Mouse (Mus musculus) embryonic stem cell, embryonic (primary cell): ENCODE data around the gene Gm20388.

Experiments used
- CTCF ChIA-PET, 4 experiments: fragments of 300-600 bp in 2 of 4; fragments of 350-600 bp in 2 of 4; sonication (Branson Sonifier 250); formaldehyde crosslinking; loops; one replicate each; lab custom pipeline; 2022; ENCODE audit warnings: inconsistent platforms in 2 of 4; lab: Charles Lee
- POLR2A ChIA-PET, 4 experiments: fragments of 300-600 bp in 2 of 4; fragments of 350-600 bp in 2 of 4; sonication (Branson Sonifier 250); formaldehyde crosslinking; loops; one replicate each; lab custom pipeline; 2022; ENCODE audit warnings: antibody characterized with exemption in 4 of 4, inconsistent platforms in 1 of 4; lab: Charles Lee

Gene Gm20388

DNA sequence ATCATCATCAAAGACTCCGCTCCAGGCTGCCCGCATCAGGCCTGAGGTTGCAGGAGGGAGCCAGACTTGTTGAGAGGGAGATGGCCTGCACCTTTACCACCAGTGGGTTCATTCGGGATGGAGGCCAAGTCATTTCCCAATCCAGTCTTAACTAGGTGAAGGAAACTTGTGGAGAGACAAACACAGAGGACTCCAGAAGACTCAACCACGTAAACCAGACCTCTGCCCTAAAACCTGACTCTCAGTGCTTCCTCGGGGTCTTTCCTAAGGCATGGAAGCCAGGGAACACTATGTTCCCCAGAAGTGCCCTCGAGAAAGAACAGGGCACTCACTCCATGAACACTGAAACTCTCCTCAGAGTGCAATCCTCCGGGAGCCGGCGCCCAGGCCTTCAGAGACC lies 1994.4 kb downstream of the Gm20388 start:
- CTCF ChIA-PET, result interaction anchor here in 2 of 4 experiments (0.6 to 2.9 kb wide), 3 partner anchors 21 to 54 kb away, joined by 3 to 16 read pairs (median 12); no protein-coding TSS in a partner anchor
- POLR2A ChIA-PET, result interaction anchor here (0.7 to 79.2 kb wide), 11 partner anchors 8 to 112 kb away, joined by 3 to 3941 read pairs (median 28); partner anchors contain the start of genes Car5a (in 1 of the 4) and Slc7a5 (in 1 of the 4)

DNA sequence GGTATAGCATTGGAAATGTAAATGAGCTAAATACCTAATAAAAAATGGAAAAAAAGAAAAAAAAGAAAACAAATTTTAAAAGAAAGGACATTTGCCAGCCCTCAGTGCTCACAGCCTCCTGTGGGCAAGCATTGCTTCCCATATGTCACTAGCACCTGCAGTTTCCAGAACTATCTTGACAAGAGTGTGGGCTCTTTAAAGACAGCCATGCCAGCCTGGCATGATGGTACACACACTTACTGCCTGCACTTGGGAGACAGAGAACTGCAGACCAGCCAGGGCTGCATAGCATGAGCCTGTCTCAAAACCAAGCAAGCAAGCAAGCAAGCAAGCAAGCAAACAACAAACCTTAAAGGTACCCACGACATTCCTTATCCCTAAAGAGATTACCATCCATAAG lies 1994.8 kb downstream of the Gm20388 start:
- CTCF ChIA-PET, result no interaction called here
- POLR2A ChIA-PET, result interaction anchor here in 3 of 4 experiments (0.7 to 79.2 kb wide), 10 partner anchors 9 to 113 kb away, joined by 3 to 3941 read pairs (median 44); partner anchors contain the start of genes Car5a (in 1 of the 3) and Slc7a5 (in 1 of the 3)

GRCm38 (mm10) chr8:121905864-121906263 lies 1995.2 kb downstream of the Gm20388 start:
- POLR2A ChIA-PET, result interaction anchor here (0.6 to 79.2 kb wide), 19 partner anchors 8 to 188 kb away, joined by 3 to 3941 read pairs (median 6); partner anchors contain the start of genes Car5a (in 1 of the 4) and Slc7a5 (in 1 of the 4)
- CTCF ChIA-PET, result interaction anchor here in 1 of 4 experiments (1.0 kb wide), 1 partner anchor 7 kb away, joined by 3 read pairs; no protein-coding TSS in a partner anchor

DNA sequence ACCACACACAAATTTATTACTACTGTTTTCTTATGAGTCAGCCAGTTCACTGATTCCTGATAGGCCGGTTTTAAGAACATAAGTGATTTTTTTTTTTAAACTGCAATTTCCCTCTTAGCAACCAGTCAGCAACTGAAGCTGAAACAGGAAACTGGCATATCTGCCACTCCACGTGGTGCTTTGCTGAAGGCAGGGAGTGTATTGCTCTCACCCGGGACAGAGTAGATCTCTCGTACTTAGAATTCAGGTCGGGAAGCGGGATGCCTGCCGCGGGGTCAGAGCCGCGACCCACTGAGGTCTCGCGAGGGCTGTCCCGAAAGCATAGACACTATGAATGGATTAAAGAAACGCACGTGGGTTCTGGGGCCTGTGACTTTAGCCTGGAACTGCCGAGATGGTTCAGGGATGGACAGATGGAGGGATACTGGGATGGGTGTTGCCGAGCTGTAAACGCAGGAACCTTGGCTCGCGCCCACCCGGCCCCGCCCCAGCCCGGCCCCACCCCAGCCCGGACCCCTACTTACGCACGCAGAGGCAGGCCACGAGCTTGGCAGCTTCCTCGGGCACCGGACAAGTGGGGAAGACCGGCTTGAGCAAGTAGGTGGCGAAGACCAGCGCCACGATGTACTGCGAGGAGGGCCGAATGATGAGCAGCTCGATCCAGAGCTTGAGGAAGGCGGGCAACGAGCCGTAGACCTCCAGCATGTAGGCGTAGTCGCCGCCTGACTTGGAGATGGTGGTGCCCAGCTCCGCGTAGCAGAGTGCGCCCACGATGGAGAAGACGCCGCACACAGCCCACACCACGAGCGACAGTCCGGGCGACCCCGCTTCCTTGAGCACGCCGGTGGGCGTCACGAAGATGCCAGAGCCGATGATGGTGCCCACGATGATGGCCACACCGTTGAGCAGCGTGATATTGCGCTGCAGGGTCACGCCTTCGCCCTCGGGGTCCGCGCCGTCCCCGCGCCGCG lies 1996.2 kb downstream of the Gm20388 start:
- POLR2A ChIA-PET, result interaction anchor here (0.6 to 79.2 kb wide), 48 partner anchors 9 to 617 kb away, joined by 3 to 3941 read pairs (median 5); partner anchors contain the start of genes Banp (in 1 of the 4), Car5a (in 1 of the 4), Map1lc3b (in 1 of the 4) and Slc7a5 (in 1 of the 4)
- CTCF ChIA-PET, result interaction anchor here (0.6 to 5.6 kb wide), 12 partner anchors 8 to 57 kb away, joined by 3 to 151 read pairs (median 4); no protein-coding TSS in a partner anchor

GRCm38 (mm10) chr8:121907587-121908248 lies 1997.1 kb downstream of the Gm20388 start, which contains the start of gene Slc7a5:
Gene Slc7a5 (minus strand): TSS chr8:121907694.
- POLR2A ChIA-PET, result interaction anchor here (0.6 to 79.2 kb wide), 50 partner anchors 9 to 616 kb away, joined by 3 to 3941 read pairs (median 5); partner anchors contain the start of genes Banp (in 1 of the 4), Car5a (in 1 of the 4), Map1lc3b (in 1 of the 4) and Slc7a5 (in 1 of the 4)
- CTCF ChIA-PET, result interaction anchor here (0.6 to 5.6 kb wide), 25 partner anchors 9 to 1387 kb away, joined by 3 to 151 read pairs (median 6); no protein-coding TSS in a partner anchor

DNA sequence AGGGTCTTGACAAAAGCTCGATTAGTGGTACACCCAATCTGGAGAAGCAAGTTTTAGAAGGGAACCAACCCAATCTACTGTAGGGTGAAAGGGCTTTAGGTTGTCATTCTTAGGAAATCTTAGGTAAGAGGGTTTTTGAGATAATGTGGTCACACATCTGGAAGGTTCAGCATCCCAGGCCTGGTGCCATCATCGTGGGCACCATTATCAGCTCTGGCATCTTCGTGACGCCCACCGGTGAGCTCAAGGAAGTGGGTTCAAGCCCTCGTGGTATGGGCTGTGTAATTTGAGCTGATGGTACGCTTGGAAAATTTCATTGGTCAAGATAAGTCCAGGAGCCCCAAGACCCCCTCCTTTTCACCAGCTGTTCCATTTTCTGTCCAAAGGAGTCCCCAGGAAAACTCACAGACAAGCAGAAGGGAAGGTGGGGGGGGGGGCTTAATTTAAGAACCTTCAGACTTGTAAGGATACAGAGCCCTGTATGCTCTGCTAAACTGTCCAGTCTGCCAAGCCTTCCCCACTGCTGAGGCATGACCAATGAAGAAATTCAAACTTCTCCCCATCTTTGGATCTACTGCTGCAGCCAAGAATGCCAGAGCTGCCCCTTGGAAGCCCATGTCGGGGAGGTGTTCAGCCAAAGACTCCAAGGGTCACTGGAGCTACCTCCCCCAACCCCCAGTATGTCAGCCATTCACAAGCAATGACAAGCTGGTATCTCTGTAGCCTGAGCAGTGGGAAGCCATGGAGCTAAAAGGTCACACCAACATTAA lies 1997.9 kb downstream of the Gm20388 start:
- CTCF ChIA-PET, result interaction anchor here (0.6 to 5.6 kb wide), 42 partner anchors 9 to 1388 kb away, joined by 3 to 151 read pairs (median 6); no protein-coding TSS in a partner anchor
- POLR2A ChIA-PET, result interaction anchor here (0.6 to 79.2 kb wide), 40 partner anchors 8 to 534 kb away, joined by 3 to 3941 read pairs (median 6); partner anchors contain the start of genes Banp (in 1 of the 4), Car5a (in 1 of the 4), Klhdc4 (in 1 of the 4) and Mvd (in 1 of the 4)

DNA sequence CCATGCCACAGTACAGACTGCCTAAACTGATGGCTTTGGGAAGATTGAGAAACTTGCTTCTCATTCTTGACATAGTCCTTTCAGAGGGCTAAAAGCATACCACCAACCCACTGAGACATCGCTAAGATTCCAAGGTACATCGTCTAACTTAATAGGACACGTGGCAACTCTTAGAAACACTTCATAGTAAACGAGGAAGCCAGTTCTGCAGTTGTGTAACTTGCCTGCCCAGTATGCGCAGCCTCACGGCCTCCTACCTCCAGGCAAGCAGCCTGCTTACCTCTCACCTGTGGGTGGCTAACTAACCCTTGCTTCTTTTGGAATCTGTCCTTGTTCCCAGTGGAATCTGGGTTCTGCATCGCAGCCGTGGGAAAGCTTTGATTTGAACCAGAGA lies 1998.5 kb downstream of the Gm20388 start:
- POLR2A ChIA-PET, result interaction anchor here (0.6 to 79.2 kb wide), 33 partner anchors 9 to 534 kb away, joined by 3 to 3941 read pairs (median 7); partner anchors contain the start of genes Banp (in 1 of the 4), Car5a (in 1 of the 4), Klhdc4 (in 1 of the 4) and Mvd (in 1 of the 4)
- CTCF ChIA-PET, result interaction anchor here (0.7 to 5.6 kb wide), 58 partner anchors 9 to 360 kb away, joined by 3 to 151 read pairs (median 6); partner anchors contain the start of genes Car5a (in 1 of the 4) and Klhdc4 (in 1 of the 4)

- ChIA-PET CTCF (interaction anchor here (0.5 to 5.6 kb wide), 86 partner anchors 9 to 1373 kb away, joined by 3 to 151 read pairs (median 6); partner anchors contain the start of genes Car5a (in 1 of the 4), Klhdc4 (in 1 of the 4) and Snai3 (in 1 of the 4)), POLR2A (interaction anchor here (0.6 to 79.2 kb wide), 43 partner anchors 9 to 537 kb away, joined by 3 to 3941 read pairs (median 6); partner anchors contain the start of genes Car5a (in 1 of the 4), Klhdc4 (in 1 of the 4) and Slc7a5 (in 1 of the 4))
These were observed 1999.0 kb downstream of the Gm20388 start for GRCm38 (mm10) chr8:121909663-121910062.

DNA sequence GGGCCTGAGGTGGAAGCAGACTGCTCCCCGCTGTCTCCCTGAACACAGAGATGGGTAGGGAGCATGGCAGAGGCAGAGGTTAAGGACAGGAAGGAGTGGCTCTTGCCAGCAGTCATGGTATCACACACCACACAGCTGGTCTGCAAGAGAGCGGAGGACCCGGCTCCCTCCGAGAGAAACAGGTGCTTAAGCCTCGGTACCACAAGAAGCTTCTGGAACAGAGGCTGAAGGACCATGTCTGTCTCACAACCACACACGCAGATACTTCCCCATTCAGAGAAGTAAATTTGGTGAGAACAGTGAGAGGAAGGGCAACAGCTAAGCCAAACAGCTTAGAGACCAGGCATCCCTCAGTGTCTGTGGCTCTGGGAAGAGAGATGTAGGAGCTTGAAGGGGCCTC lies 2000.8 kb downstream of the Gm20388 start:
- ChIA-PET CTCF (interaction anchor here (0.7 to 5.6 kb wide), 11 partner anchors 14 to 160 kb away, joined by 3 to 151 read pairs (median 3); no protein-coding TSS in a partner anchor), POLR2A (interaction anchor here in 3 of 4 experiments (0.5 to 79.2 kb wide), 10 partner anchors 10 to 61 kb away, joined by 3 to 3941 read pairs (median 8); partner anchors contain the start of genes Car5a (in 1 of the 3) and Slc7a5 (in 1 of the 3))

GRCm38 (mm10) chr8:121911987-121912386 lies 2001.3 kb downstream of the Gm20388 start:
- ChIA-PET CTCF (interaction anchor here (0.6 to 5.6 kb wide), 10 partner anchors 23 to 1440 kb away, joined by 3 to 151 read pairs (median 3); no protein-coding TSS in a partner anchor), POLR2A (interaction anchor here in 3 of 4 experiments (0.9 to 79.2 kb wide), 8 partner anchors 10 to 61 kb away, joined by 3 to 3941 read pairs (median 38); partner anchors contain the start of genes Car5a (in 1 of the 3) and Slc7a5 (in 1 of the 3))

GRCm38 (mm10) chr8:121912831-121913230 lies 2002.2 kb downstream of the Gm20388 start:
- POLR2A ChIA-PET, result interaction anchor here in 3 of 4 experiments (0.5 to 79.2 kb wide), 7 partner anchors 11 to 788 kb away, joined by 3 to 3941 read pairs (median 10); partner anchors contain the start of gene Slc7a5 (in 1 of the 3)

DNA sequence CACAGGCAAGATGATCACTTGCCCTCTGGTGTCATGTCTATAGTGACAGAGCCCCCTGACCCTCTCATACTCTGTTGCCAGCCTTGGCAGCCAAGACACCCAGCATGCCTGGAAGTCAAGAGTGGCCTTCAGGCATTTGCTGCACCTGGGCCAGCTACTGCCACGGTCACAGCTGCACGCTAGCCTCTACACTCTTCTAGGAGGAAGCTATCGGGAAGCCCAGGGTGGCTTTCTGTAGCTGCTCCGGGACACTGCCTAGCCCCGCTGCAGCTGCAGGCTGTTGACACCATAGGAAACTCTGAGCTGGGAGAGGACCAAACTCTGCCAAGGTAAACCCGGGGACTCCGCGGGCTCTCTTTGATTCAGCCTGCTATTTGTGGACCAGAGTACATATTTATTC lies 2002.7 kb downstream of the Gm20388 start:
- POLR2A ChIA-PET, result interaction anchor here in 3 of 4 experiments (0.6 to 79.2 kb wide), 6 partner anchors 10 to 52 kb away, joined by 3 to 3941 read pairs (median 5); partner anchors contain the start of gene Slc7a5 (in 1 of the 3)
- CTCF ChIA-PET, result interaction anchor here in 3 of 4 experiments (1.0 to 1.8 kb wide), 3 partner anchors 12 to 64 kb away, joined by 4 to 7 read pairs (median 4); no protein-coding TSS in a partner anchor

More at GRCm38 (mm10) chr8:121912831-121913230, 2002.2 kb downstream of the Gm20388 start:
- CTCF ChIA-PET, result interaction anchor here (0.6 to 1.8 kb wide), 4 partner anchors 13 to 1441 kb away, joined by 3 to 7 read pairs (median 4); no protein-coding TSS in a partner anchor

GRCm38 (mm10) chr8:121919158-121919557 lies 2008.5 kb downstream of the Gm20388 start:
- CTCF ChIA-PET, result interaction anchor here in 3 of 4 experiments (0.5 to 1.6 kb wide), 5 partner anchors 9 to 69 kb away, joined by 3 to 4 read pairs (median 3); no protein-coding TSS in a partner anchor
- POLR2A ChIA-PET, result interaction anchor here in 3 of 4 experiments (0.9 to 79.2 kb wide), 10 partner anchors 10 to 69 kb away, joined by 3 to 3941 read pairs (median 5); partner anchors contain the start of gene Slc7a5 (in 2 of the 3)

DNA sequence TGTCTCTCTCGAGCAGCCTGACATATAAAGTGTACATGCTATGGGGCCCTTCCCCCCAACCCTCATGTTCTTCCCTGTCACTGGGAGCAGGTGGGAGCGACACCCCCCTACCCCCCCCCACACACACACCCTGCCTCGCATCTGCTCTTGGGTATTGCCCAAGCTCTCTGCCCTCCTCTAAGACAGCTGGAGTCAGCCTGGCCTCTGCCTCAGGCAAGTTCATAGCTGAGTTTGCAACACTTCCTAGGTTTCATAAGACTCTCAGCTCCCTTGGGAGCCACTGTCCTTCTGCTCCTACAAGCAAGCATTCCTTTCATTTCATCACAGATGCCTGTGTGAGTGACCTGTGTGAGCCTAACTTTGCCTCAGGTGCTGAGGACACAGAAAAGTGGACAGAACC lies 2009.1 kb downstream of the Gm20388 start:
- CTCF ChIA-PET, result interaction anchor here in 3 of 4 experiments (0.6 to 3.9 kb wide), 5 partner anchors 10 to 70 kb away, joined by 3 to 17 read pairs (median 4); no protein-coding TSS in a partner anchor
- POLR2A ChIA-PET, result interaction anchor here in 3 of 4 experiments (0.6 to 79.2 kb wide), 8 partner anchors 9 to 69 kb away, joined by 3 to 3941 read pairs (median 8); partner anchors contain the start of gene Slc7a5 (in 2 of the 3)

DNA sequence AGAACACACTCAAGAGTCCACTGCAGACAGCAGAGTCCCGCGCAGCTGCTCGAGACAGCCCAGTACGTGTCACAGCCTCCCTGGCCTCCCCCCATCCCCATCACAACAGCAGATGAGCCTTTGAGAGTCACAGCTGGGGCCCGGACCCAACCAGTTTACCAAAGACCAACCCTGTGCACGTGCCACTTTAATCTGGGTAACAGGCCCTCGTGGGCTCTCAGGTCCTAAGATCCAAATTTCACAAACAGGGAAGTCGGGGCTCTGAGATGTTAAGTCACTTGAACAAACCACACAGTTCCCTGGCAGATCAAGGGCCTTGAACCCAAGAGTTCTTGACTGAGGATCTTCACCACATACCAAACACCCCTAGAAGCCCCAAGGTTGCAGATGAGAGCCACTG lies 2010.9 kb downstream of the Gm20388 start:
- ChIA-PET CTCF (interaction anchor here in 2 of 4 experiments (0.6 to 3.9 kb wide), 4 partner anchors 12 to 1107 kb away, joined by 3 to 17 read pairs (median 5); no protein-coding TSS in a partner anchor), POLR2A (interaction anchor here in 3 of 4 experiments (0.7 to 79.2 kb wide), 11 partner anchors 10 to 331 kb away, joined by 3 to 3941 read pairs (median 8); partner anchors contain the start of genes Slc7a5 (in 2 of the 3) and Map1lc3b (in 1 of the 3))
